Mouse (Mus musculus) left cerebral cortex, adult 18-20 months (tissue): ENCODE data around the gene Art3. TPM values are rescaled to one million over a fixed set of nuclear protein-coding genes. Genes with fewer than 3 reads are reported as not detected.

Source experiments
- DNase-seq, 2 experiments: peaks; one replicate each; pipeline ENCODE4 v3.0.0; 2021 to 2022; ENCODE audit warnings: low spot score in 2 of 2, mixed read lengths in 1 of 2
- total RNA-seq, 2 experiments: library from RNA; stranded (reverse); gene quantifications; 2 replicates each; pipeline ENCODE4 v1.2.3; 2021

The Art3 gene
- total RNA-seq, 2 experiments from 2014 or later = 2.3 to 5.6 TPM

DNA sequence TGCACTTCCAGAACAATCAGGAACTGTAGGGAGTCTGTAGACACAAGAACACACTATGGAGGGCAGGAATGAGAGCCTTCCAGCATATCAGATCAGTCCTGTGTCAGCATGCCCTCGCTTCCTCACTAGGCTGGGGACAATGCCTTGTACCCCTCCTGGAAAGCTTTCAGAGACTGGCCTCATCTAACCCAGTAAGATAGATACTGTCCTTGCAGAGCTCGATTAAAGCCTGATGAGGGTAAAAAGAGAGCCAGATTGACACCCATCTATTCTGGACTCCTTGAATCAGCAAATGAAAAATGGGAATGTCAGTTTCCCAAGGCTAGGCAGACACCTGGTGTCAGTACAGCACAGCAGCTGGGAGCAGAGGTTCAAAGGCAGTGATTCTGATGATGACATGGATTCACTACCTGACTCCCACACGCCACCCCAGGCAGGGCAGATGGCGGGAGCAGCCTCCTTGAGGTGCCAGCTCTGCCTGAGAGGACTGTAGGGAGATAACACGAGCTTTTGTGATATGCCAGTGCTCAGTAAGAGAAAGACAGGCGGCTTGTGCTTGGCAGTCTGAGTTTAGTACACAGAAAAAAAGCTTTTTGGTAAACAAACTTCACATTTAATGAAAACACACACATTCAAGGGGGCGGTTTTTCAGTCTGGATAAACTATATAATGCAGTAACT is 80.0 kb downstream of the Art3 start:
- no peak for DNase-seq

GRCm38 (mm10) chr5:92413271-92413981 is 81.8 kb downstream of the Art3 start:
- no peak for DNase-seq

GRCm38 (mm10) chr5:92413982-92414375 is 82.4 kb downstream of the Art3 start:
- no peak for DNase-seq

DNA sequence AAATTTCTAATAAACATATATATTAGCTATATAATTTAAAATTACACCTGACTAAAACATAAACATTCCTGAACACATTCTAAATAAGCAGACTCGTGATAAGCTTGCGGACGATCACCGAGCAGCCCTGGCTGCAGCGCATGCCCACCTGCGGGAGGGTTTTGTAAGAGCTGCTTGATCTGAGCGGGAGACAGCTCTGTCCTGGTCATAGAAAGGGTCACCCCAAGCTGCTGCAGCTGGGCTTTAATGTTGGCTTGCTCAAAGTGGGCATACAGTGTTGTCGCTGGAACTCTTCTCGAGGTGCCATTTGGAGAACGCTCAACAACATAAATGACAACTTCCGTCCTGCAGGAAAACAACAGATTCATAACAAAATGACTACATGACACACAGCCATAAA is 92.5 kb downstream of the Art3 start:
- no peak for DNase-seq

GRCm38 (mm10) chr5:92430723-92431122 is 99.1 kb downstream of the Art3 start:
- DNase-seq = no peak

DNA sequence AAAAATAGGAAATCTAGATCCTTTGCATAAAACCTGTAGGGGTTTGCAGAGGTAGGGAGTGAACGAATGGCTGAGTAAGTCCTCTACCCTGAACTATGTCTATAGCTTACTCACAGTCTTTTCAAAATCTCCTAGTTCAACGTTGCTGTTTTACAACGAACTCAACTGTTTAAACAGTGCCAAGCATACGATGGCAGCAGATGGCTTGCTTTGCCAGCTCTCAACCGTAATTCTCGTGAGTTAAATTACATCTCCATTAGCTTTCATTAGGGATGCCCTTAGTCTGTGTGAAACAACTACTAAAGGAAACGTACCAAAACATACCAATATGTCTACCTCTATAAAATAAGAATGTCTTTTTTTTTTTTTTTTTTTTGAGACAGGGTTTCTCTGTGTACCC is 100.0 kb downstream of the Art3 start:
- no peak for DNase-seq

DNA sequence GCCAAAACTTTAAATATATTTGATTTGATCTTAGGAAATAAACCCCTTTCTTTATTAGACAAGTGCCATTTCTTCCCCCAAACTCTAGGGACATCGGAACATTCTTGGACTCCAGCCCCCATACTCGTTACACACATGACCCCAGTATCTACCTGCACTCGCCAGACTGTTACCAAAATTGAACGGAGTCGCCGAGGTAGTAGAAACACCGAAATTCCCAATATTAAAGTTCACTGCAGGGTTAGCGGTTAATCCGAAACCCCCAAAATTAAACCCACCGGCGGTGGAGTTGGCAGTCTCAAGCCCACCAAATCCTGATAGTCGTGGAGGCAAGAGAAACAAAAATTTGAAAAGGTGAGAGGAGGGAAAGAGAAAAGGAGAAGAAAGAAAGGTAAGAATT is 102.4 kb downstream of the Art3 start:
- DNase-seq = no peak

DNA sequence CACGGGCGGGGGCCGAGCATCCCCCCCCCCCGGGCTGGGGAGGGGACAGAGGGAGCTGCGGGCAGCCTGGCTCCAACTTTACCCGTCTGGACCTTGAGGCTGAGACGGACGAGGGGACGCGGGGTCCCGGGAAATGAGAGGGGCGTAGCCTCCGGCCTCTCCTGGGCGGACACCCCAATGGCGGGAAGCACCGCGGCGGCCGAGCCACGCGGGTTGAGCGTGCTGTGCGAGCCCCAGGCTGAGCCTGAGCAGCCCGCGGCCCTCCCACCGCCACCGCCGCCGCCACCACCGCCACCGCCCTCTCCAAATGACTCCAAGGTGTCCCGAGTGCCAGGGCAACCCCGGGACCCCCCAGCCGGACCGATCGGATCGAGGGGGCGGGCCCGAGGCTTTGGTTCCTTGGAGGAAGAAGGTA is 103.0 kb downstream of the Art3 start:
- DNase-seq = no peak

DNA sequence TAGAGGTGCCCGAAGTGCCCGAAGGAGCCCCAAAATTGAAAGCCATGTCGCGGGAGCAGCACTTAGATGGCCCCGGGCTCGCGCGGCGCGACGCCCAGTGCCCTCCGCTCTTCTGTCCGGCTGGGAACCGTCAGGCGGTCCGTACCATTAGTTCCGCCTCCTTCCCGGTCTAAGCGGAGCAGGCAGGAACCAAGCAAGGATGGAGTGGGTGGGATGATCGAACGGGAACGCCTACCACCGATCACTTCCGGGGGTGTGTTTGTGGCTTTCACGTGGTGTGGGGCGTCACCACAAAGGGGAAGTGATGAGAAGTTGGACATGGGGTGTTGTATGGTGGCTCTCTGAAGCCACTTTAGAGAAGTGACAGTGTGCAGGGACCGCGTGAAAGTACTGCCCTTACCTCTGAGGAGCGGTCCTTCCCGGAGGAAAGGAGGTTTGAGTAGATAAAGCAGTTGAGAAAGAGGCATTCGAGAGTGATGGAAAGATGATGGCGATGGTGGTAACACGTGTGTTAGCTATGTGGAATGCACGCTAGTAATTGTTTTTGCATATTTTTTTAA is 103.5 kb downstream of the Art3 start, which contains the start of gene Nup54:
Gene Nup54, minus strand, starts transcription at position 195 of the 560 bp plus-strand sequence.
- DNase-seq = peak; percentile 93 to 96

GRCm38 (mm10) chr5:92438540-92438939 is 106.9 kb downstream of the Art3 start:
- DNase-seq = no peak

- no peak for DNase-seq
Measured at GRCm38 (mm10) chr5:92441494-92441893, 109.9 kb downstream of the Art3 start.

GRCm38 (mm10) chr5:92442914-92443313 is 111.3 kb downstream of the Art3 start:
- no peak for DNase-seq

GRCm38 (mm10) chr5:92445016-92445415 is 113.4 kb downstream of the Art3 start:
- no peak for DNase-seq

- no peak for DNase-seq
Measured at GRCm38 (mm10) chr5:92446736-92447135, 115.1 kb downstream of the Art3 start.

- no peak for DNase-seq
Measured at GRCm38 (mm10) chr5:92452876-92453275, 121.2 kb downstream of the Art3 start.

DNA sequence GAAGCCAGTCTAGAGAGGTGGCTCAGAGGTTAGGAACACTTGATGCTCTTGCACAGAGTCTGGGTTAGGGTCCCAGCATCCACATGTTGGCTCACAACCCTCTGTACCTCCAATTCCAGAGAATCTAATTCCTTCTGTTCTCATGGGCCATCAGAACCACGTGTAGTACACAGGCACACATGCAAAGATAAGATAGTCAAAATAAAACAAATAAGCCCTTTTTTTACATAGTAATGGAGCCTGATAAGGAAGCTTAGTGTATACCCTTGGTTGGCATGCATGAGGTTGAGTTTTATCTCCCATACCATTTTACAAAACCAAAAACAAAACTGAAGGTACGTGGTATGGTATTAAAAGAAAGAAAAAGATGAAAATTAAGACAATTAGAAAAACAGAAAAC is 125.8 kb downstream of the Art3 start:
- no peak for DNase-seq

DNA sequence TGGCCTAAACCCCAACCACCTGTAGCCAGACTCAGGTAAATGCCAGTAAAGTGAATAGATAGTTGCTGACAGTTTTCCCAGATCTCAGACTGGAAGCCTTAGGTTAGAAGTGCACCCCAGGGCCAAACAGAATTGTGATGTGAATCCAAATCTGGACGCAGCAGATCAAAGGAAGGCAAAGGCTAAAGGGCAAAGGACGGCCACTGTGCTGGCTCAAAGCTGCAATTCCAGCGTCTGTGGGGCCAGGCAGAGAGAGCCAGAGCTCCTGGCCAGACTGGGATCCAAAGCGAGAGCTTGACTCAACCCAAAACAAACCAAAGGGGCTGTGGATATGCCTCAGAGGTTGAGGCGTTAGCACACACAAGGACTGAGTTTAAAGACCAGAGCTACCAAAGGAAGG is 127.1 kb downstream of the Art3 start:
- DNase-seq = no peak

DNA sequence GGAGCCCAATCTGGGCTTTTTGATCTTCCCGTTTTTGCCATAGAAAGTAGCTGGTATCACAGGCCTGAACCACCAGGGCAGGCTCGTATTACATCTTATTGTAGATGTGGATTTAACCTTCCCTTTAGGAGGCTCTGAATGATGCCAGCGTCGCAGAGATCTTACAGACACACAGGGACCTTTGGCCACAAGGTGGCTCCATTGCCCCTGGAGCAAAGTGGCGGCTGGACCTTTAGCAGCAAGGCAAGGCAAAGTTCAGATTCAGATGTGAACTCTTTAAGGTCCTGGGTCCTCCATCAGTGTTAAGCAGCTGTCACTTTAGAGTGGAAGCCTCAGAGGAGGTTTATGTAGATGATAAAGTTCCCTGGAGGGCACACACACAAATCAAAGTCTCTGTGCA is 129.7 kb downstream of the Art3 start:
- DNase-seq = peak; percentile 57 to 62
